Mouse (Mus musculus) intestine, embryonic 14.5 days (tissue): ENCODE measurements around the gene Tenm4. TPM values are rescaled to one million over a fixed set of nuclear protein-coding genes. Genes with fewer than 3 reads are reported as not detected.

Experiments used
- ATAC-seq: fragments of 200-750 bp; cut with Nextera tagmentation; replicated peaks from 2 replicates; pipeline ENCODE4 v1.8.0; 2017; ENCODE audit warnings: low read depth, moderate number of reproducible peaks, moderate TSS enrichment, moderate library complexity; ENCODE audit not compliant: low FRiP score, low TSS enrichment
- DNase-seq: peaks from one replicate; pipeline ENCODE4 v3.0.0-alpha.2; 2018; ENCODE audit warnings: low spot score
- H3K27ac ChIP-seq: fragments of 300-500 bp; sonication (generic); 2 replicates; pipeline ENCODE4 v1.5.1; 2014; ENCODE audit warnings: low read depth, mild to moderate bottlenecking, control low read depth
- H3K27me3 ChIP-seq: fragments of 300-500 bp; sonication (generic); replicated peaks from 2 replicates; pipeline ENCODE4 v1.6.1; 2014; ENCODE audit warnings: low read length, control low read depth; ENCODE audit not compliant: control insufficient read depth, insufficient read depth
- H3K36me3 ChIP-seq: fragments of 300-500 bp; sonication (generic); 2 replicates; pipeline ENCODE4 v1.6.1; 2014; ENCODE audit warnings: low read length, control low read depth; ENCODE audit not compliant: control insufficient read depth, insufficient read depth
- H3K4me1 ChIP-seq: fragments of 300-500 bp; sonication (generic); replicated peaks from 2 replicates; pipeline ENCODE4 v1.6.1; 2014; ENCODE audit warnings: low read length, control low read depth, mixed read lengths; ENCODE audit not compliant: control insufficient read depth, insufficient read depth
- H3K4me2 ChIP-seq: fragments of 300-500 bp; sonication (generic); 2 replicates; pipeline ENCODE4 v1.6.1; 2014; ENCODE audit warnings: low read length
- H3K4me3 ChIP-seq: fragments of 300-500 bp; sonication (generic); 2 replicates; pipeline ENCODE4 v1.5.1; 2014; ENCODE audit warnings: low read depth, low read length, control low read depth, mixed read lengths
- H3K9ac ChIP-seq: fragments of 300-500 bp; sonication (generic); 2 replicates; pipeline ENCODE4 v1.6.1; 2014; ENCODE audit warnings: mild to moderate bottlenecking, low read length
- H3K9me3 ChIP-seq: fragments of 300-500 bp; sonication (generic); 2 replicates; pipeline ENCODE4 v1.6.1; 2016; ENCODE audit warnings: low read length, control low read depth; ENCODE audit not compliant: control insufficient read depth
- WGBS: fragments of 180-500 bp; shearing (Covaris S2); extraction: QIAGEN DNeasy Blood & Tissue Kit; methylation state at CpG from one replicate; pipeline ENCODE4 v1.1.7; 2014; 5-methylcytosine and 5-hydroxymethylcytosine counted together
- microRNA counts: library from miRNA; unstranded; fragments of <30 nt; microRNA quantifications from one replicate; lab custom pipeline; 2016
- microRNA-seq: library from miRNA; unstranded; fragments of <30 nt; microRNA quantifications from one replicate; pipeline ENCODE4, GENCODE M21; 2016
- polyA plus RNA-seq: library from polyadenylated mRNA; unstranded; fragments of >200 nt; fragmentation: Nextera tagmentation; extraction: Ambion mirVana; gene quantifications from 2 replicates; pipeline ENCODE4 v1.2.1, GENCODE M21; 2014

Gene Tenm4
- polyA plus RNA-seq, 1 experiment from 2014 or later = 36.5 TPM

GRCm38 (mm10) chr7:96952094-96952493 lies 781.0 kb downstream of the Tenm4 start:
- Histone ChIP-seq H3K9ac (peak overlapping the region; percentile 71), H3K27ac (peak overlapping the region; percentile 90; the same call in 1 of the 2 replicates), H3K36me3 (peaks cover 10% of the 10 kb centered on the region), H3K4me2 (peak overlapping the region; percentile 64), H3K4me3 (peak overlapping the region; percentile 79), H3K4me1 (peaks cover 7% of the 10 kb centered on the region), H3K9me3 (no peaks in the 10 kb centered on the region), H3K27me3 (no peaks in the 10 kb centered on the region)
- no peak for DNase-seq
- no peak for ATAC-seq
- 27% methylated on average over 5 of the region's 5 CpGs for WGBS

- H3K27me3 ChIP-seq = no peaks in the 10 kb centered on the region
- no peak overlapping the region for H3K27ac ChIP-seq
- no peak overlapping the region for H3K4me2 ChIP-seq
- peaks cover 53% of the 10 kb centered on the region for H3K36me3 ChIP-seq
- no peak overlapping the region for H3K9ac ChIP-seq
- no peak overlapping the region for H3K4me3 ChIP-seq
- DNase-seq = no peak
- 95% methylated on average over 5 of the region's 5 CpGs for WGBS
- no peaks in the 10 kb centered on the region for H3K4me1 ChIP-seq
- ATAC-seq = no peak
- H3K9me3 ChIP-seq = no peaks in the 10 kb centered on the region
These were observed 788.1 kb downstream of the Tenm4 start for GRCm38 (mm10) chr7:96959168-96959567.

MicroRNAs within 50 kb of the gene (microRNA counts, 519-probe panel; counts per million panel counts)
- 3,057 counts per million, percentile 36 among the panel's probes with 10 or more counts for microRNA mmu-miR-708 (lab: Ali Mortazavi, UCI)

Small RNA genes lying within 50 kb of the gene (microRNA-seq; reads per million reads assigned to microRNA genes)
- gene Mir6394 (not detected), gene Mir708 (3,531 reads per million, percentile 88 among the genes with 10 or more reads in this experiment)
